Mouse (Mus musculus) spleen, postnatal 36 days (tissue): ENCODE results near the gene Dctn2.
A peak's percentile ranks its signal among the peaks of the same experiment; 100 is the strongest.

ENCODE experiments used
- DNase-seq, 2 experiments: peaks; one replicate each; pipeline ENCODE4 v3.0.0; 2022; ENCODE audit warnings: low spot score in 2 of 2, mixed read lengths in 1 of 2

Dctn2 gene

DNA sequence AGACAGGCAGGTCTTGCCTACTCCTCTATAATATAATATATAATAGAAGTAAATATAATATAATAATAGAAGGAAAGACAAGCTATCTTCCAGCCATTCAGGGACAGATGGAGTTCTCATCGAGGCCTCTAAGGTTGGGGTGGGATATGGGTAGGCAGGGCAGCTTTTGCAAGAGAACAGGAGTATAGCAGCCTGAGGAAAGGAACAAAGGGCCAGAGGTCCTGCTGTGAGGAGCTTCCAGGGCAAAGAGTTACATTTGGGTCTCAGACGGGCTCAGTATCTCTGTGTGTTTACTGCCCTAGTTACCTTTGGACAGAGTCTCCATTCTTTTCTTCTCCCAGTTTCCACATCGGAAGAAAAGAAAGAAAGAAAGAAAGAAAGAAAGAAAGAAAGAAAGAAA is 2.5 kb upstream of the Dctn2 start:
- DNase-seq = no peak

DNA sequence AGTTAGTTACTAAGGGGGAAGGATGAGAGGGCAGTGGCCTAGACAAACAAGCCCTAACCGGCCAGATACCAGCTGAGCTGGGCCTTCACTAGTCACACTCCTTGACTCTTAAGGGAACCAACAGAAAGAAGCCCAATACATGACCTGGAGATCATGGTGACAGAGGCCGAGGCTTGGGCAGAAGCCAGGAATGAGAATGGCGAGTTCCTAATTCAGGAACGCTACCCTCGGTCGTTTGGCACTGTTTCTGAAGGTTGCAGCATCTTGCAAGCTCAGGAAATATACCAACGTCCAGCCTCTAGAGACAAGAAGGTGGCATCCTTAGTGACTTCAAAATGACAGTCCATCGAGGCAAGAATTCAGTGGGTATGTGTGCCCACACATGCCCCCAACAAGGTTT is 1.8 kb upstream of the Dctn2 start:
- DNase-seq = no peak

- DNase-seq = no peak
These were observed 1.2 kb upstream of the Dctn2 start for GRCm38 (mm10) chr10:127264971-127265370.

- peak in 1 of 2 experiments; percentile 43 for DNase-seq
These were observed 449 bp upstream of the Dctn2 start for GRCm38 (mm10) chr10:127265727-127266111.

DNA sequence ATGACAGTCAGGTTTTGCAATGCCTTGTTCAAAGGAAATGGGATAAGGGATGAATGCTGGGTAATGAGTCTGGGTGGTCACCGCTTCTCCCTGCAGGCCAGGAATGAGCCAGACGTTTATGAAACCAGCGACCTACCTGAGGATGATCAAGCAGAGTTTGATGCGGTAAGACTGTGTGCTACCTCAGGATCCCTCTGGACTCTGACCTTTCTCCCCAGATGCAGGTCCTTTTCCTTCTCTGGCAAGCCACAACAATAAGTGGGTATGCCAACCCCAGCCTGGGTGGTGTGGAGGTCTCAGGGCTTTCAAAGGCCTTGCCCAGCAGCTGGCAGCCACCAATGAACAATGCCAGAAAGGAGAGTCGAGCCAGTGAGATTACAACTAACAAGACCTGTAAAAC is 1.1 kb downstream of the Dctn2 start:
- no peak for DNase-seq

DNA sequence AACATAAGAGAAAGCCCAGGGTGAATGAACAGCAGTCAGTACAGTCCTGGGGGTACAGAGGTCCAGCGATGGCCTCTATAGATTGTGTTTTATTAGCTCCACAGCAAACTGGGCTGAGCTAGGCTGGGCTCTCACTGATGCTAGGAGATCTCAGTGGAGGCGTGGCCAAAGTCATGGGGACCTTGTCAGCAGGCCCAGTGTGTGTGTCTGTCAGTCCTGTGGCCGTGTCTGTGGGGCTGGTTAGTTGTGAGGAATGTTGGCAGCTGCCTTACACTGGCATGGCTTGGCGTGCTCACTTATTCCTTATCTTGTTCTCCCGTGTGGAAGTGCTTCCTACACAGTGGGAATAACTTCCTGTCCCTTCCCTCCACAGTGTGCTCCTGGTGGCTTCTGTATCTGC is 2.2 kb downstream of the Dctn2 start:
- DNase-seq = no peak

DNA sequence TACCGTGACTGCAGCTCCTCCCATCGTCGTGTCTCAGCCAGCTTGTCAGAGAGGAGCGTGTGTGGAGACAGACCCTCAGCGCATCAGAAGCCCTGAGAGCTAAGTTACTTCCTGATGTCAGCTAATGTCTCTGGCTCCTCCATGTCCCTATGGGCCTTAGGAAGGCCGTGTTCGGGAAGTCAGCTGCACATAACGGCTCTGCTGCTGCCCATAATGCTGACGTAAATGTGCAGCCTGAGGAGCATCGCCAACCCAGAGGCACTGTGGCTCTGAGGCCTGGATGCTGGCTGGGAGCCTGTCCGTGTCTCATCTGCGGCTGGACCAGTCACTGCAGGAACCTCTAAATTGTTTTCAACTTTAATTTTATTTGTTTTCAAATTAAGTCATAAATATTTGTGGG is 2.9 kb downstream of the Dctn2 start:
- no peak for DNase-seq

- no peak for DNase-seq
These were observed 3.7 kb downstream of the Dctn2 start for GRCm38 (mm10) chr10:127269884-127270283.

DNA sequence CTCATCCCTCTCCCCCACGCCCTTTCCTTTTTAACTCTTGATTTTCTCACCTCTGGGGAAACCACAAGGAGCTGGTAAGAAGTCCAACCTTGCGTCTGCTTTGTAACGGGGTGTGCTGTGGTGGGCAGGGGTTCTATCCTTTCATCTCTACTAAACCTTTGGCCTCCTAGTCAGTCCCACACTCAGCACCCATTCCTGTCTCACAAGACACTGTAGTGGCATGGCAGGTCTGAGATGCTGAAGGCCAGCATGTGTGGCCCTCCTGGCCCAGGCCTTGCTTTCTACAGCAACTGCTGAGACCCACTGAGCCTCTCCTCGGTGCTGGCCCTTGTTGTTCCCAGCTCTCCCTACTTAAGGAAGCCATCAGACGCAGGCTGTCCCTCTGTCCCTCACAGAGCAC is 6.2 kb downstream of the Dctn2 start:
- no peak for DNase-seq

GRCm38 (mm10) chr10:127274261-127275022 is 8.3 kb downstream of the Dctn2 start:
- DNase-seq = no peak

- DNase-seq = no peak
These were observed 13.6 kb downstream of the Dctn2 start for GRCm38 (mm10) chr10:127279730-127280129.

GRCm38 (mm10) chr10:127281316-127281715 is 15.1 kb downstream of the Dctn2 start:
- no peak for DNase-seq

- no peak for DNase-seq
These were observed 16.6 kb downstream of the Dctn2 start for GRCm38 (mm10) chr10:127282620-127283215.

DNA sequence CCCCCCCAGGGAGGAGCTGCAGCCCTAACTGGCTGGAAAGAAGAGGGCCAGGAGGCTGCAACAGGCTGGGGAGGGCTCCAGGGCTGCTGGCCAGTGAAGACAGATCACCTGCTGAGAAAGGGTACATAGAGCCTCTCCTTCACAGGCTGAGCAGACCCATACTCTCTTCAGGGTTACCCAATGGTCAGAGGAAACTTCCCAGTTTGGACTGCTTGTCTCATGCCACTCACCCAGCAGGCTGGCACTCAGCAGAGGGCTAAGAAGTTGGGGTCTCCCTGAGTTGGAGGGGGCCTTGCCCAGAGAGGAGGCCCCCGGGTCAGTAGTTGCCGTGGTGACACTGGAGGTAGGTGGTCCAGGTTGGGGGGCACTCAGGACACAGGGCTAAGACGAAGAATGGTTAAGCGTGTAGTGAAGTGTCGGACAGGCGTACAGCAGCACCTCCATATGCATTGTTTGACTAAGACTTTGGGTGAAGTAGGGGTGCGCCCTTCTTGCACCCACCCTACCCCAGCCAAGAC is 18.0 kb downstream of the Dctn2 start:
- no peak for DNase-seq

GRCm38 (mm10) chr10:127284724-127285500 is 18.7 kb downstream of the Dctn2 start:
- no peak for DNase-seq

GRCm38 (mm10) chr10:127285644-127286043 is 19.5 kb downstream of the Dctn2 start:
- no peak for DNase-seq

DNA sequence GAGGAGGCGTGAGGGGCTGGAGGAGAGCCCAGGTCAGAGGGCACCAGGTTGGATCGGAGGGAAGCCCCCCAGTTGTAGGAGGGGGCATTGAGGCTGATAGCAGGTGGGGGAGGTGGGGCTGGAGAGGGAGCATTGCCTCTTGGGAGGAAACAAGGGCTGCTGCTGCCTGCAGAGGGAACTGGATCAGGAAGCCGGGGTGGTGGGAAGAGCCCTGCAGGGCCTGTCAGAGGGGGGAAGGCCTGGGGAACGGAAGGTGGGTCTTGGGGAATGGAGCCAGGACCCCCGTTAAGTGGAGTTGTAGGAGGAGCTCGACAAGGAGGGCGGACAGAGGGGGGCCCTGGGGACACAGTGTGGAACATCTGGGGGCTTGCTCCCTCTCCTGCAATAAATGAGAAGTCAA is 20.0 kb downstream of the Dctn2 start:
- DNase-seq = no peak

GRCm38 (mm10) chr10:127286730-127287129 is 20.6 kb downstream of the Dctn2 start:
- no peak for DNase-seq

DNA sequence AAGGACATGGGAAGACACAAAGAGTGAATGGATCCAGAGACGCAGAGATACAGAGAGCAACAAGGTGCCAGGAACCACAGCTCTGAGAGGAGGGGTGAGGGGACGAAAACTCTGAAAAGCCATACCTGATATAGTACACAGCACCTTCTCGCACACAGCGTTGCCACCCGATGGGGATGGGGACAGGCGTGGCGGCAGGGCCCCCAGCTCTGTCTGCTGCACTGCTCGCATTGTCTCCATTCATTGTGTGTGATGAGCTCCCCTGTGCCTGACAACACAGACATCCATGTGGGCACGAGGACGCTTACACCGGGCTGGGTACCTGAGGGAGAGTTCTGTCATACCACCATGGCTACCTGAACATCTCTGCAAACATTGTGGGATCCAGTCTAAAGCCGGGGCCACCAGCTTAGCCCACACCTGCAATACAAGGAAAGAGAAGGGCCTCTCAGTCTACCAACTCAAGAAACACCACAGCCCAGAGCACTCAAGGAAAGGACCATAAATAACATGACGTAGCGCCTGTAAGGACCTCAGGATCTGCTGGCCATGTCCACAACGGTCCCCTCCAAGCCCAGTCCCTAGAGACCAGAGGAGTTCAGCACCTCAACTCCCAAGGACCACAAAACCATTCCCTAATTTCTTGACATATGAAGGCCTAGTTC is 21.2 kb downstream of the Dctn2 start:
- no peak for DNase-seq

DNA sequence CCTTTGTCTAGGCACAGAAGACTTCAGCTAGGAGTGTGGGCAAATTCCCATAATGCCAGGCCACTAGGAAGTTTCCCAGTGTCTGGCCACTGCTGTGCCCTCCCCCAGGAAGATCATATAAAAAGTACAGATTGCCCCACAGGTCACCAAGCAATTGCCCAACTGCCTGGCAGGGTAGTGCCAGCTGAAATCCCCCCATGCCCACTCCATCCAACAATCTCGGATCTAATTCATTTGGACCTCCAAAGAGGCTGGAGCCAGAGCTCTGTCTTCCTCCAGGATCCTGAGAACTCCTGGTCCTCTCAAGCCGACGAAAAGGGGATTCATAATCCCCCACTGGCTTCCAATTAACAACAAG is 21.7 kb downstream of the Dctn2 start:
- DNase-seq = no peak

DNA sequence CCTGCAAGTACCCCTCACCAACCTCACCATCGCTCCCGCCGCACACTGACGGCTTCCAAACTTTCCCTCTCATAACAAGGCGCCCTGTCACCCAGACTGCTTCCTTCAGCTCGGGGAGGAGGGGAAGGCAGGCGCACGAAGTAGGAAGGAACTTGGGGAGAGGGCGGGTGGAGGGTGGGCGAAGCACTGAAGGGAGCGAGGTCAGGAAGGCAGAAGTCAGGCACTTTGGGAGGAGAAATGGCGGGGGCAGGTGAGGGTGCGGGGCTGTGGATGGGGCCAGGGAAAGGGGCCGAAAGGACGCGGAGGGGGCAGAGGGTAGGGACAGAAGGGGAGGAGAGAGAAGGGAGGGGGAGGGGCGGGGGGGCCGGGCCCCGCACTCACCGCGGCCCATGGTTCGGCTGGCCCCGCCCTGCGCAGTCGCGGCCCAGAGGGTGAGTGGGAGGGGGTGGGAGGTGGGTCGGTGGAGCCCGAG is 22.2 kb downstream of the Dctn2 start:
- peak; percentile 45 to 57 for DNase-seq
